Mouse (Mus musculus): ENCODE results near the gene Itga2. TPM values are rescaled to one million over a fixed set of nuclear protein-coding genes. Genes with fewer than 3 reads are reported as not detected.

The Itga2 gene
- 0.83 and 1.3 TPM in 2 replicates for polyA plus RNA-seq (2012; rRNA removed)

DNA sequence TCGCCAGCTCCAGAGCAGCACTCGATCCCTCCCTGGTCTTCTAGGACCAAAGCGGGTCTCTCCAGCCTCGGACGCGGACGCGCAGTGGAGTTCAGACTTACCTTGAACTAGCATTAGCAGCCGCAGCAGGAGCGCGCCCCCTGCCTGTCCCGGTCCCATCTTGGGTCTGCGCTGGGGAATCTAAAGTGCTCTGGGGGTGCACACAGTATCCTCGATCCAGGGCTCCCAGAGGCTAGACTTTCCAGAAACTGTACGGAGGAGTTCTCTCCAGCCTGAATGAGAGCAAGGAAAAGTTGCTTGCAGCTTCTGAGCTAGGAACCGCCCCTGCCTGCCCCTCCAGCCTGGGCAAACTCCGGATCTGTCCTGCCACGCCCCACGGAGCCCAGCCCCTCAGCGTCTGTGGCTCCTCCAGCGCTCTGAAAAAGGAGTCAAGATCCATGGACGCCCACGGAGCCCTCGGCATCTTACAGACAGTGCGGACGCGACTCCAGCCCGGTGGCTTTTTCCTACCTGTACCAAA, at the start of gene Itga2:
Gene Itga2, minus strand, starts transcription at position 326 of the 520 bp plus-strand sequence.

DNA sequence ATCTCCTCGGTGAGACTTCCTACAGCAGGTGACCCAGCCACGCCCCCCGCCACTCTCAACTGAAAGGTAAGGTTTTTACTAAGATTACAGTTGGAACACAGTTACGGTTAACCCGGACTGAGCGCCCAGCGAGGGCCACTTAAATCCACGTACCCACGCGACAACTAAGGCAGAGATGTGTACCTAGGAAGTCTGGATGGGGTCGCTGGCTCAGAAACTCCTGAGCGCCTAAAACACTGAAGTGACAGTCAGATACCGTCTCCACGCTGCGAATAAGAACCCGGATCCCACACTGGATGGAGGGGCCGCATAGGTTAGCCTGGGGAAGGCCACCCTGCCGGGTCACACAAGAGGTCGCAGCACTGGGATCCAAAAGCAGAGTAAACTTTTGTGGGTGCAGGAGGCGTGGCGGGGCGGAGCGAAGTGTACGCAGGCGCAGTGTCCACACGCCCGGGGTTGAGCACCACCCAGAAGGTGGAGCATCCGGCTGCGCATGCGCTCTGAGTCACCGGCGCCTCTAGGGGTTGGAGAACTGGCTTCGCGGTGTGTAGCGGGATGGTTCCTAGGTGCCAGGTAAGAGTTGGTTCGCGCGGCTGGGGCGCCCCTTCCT, 114.0 kb downstream of the Itga2 start, which contains the start of gene Mocs2:
Gene Mocs2, plus strand, starts transcription at position 486 of the 610 bp plus-strand sequence.

Other genes with a start within 250 kb of the Itga2 start
- 75.4 and 76.3 TPM in 2 replicates for gene Mocs2, start 113.9 kb downstream of the Itga2 start, polyA plus RNA-seq (2012; rRNA removed)
- gene Pelo, start 158.1 kb upstream of the Itga2 start, polyA plus RNA-seq (2012; rRNA removed): 15.7 and 16.1 TPM in 2 replicates
- gene Gm49395, start 169.8 kb upstream of the Itga2 start, polyA plus RNA-seq (2012; rRNA removed): 0.72 and 0.82 TPM in 2 replicates
- gene Itga1, start 169.9 kb upstream of the Itga2 start, polyA plus RNA-seq (2012; rRNA removed): 3.0 and 3.2 TPM in 2 replicates